Mouse (Mus musculus) monocyte, adult 5-6 weeks (primary cell): ENCODE measurements around the gene Syt2. TPM values are rescaled to one million over a fixed set of nuclear protein-coding genes. Genes with fewer than 3 reads are reported as not detected.
A peak's percentile ranks its signal among the peaks of the same experiment; 100 is the strongest.

Experiments used
- ATAC-seq: fragments of 153-309, 156-312 bp; replicated peaks from 2 replicates; pipeline ENCODE4 v1.8.0; 2017; ENCODE audit warnings: mild to moderate bottlenecking; ENCODE audit not compliant: low TSS enrichment, insufficient number of reproducible peaks, severe bottlenecking, poor library complexity, low FRiP score
- total RNA-seq: library from RNA; stranded (forward); fragments of 200-1000, 200-491, 200-594 nt; gene quantifications from 3 replicates; pipeline ENCODE4 v1.2.3, GENCODE M21; 2017

Syt2 gene
- total RNA-seq, 1 experiment from 2014 or later, result not detected

GRCm38 (mm10) chr1:134645408-134646200, 873 bp upstream of the Syt2 start:
- ATAC-seq, result no peak

GRCm38 (mm10) chr1:134646963-134647282, 446 bp downstream of the Syt2 start:
- ATAC-seq, result no peak

GRCm38 (mm10) chr1:134647591-134647990, 1.1 kb downstream of the Syt2 start:
- no peak for ATAC-seq

- no peak for ATAC-seq
Observed at GRCm38 (mm10) chr1:134650816-134651215, 4.3 kb downstream of the Syt2 start.

GRCm38 (mm10) chr1:134651268-134651850, 4.9 kb downstream of the Syt2 start:
- ATAC-seq, result no peak

- no peak for ATAC-seq
Observed at GRCm38 (mm10) chr1:134651851-134652398, 5.4 kb downstream of the Syt2 start.

- no peak for ATAC-seq
Observed at GRCm38 (mm10) chr1:134653603-134654257, 7.3 kb downstream of the Syt2 start.

GRCm38 (mm10) chr1:134658841-134659240, 12.4 kb downstream of the Syt2 start:
- ATAC-seq, result no peak

GRCm38 (mm10) chr1:134660163-134660562, 13.7 kb downstream of the Syt2 start:
- ATAC-seq, result no peak

GRCm38 (mm10) chr1:134671234-134672070, 25.0 kb downstream of the Syt2 start:
- no peak for ATAC-seq

GRCm38 (mm10) chr1:134674312-134674711, 27.8 kb downstream of the Syt2 start:
- 0 out of 2 replicates have a peak, but pooled peaks have one; percentile 38 for ATAC-seq

GRCm38 (mm10) chr1:134679445-134679844, 33.0 kb downstream of the Syt2 start:
- ATAC-seq, result peak; percentile 96

- ATAC-seq, result no peak
Observed at GRCm38 (mm10) chr1:134680617-134681016, 34.1 kb downstream of the Syt2 start.

GRCm38 (mm10) chr1:134682460-134682859, 36.0 kb downstream of the Syt2 start:
- ATAC-seq, result no peak

GRCm38 (mm10) chr1:134686834-134687421, 40.5 kb downstream of the Syt2 start:
- ATAC-seq, result no peak

- ATAC-seq, result no peak
Observed at GRCm38 (mm10) chr1:134696302-134696701, 49.8 kb downstream of the Syt2 start.

GRCm38 (mm10) chr1:134697073-134697472, 50.6 kb downstream of the Syt2 start:
- ATAC-seq, result no peak

GRCm38 (mm10) chr1:134697522-134698250, 51.2 kb downstream of the Syt2 start:
- no peak for ATAC-seq
